Mouse (Mus musculus) embryo, embryonic 11 days (tissue): ENCODE data around the gene Atp5h.
"Not testable (repeated sequence)": the region's sequence is repeated elsewhere in the genome, so short reads cannot be mapped to it uniquely, and the experiment has no call there.

ENCODE experiments used
- DNase-seq: peaks from one replicate; pipeline ENCODE4 v3.0.0-alpha.2; 2015

The Atp5h gene

GRCm38 (mm10) chr11:115393721-115394325 is 25.9 kb downstream of the Atp5h start:
- DNase-seq: no peak

GRCm38 (mm10) chr11:115391358-115391757 is 28.4 kb downstream of the Atp5h start:
- DNase-seq: no peak

- DNase-seq: not testable (repeated sequence)
Observed at GRCm38 (mm10) chr11:115386859-115387258, 32.9 kb downstream of the Atp5h start.

DNA sequence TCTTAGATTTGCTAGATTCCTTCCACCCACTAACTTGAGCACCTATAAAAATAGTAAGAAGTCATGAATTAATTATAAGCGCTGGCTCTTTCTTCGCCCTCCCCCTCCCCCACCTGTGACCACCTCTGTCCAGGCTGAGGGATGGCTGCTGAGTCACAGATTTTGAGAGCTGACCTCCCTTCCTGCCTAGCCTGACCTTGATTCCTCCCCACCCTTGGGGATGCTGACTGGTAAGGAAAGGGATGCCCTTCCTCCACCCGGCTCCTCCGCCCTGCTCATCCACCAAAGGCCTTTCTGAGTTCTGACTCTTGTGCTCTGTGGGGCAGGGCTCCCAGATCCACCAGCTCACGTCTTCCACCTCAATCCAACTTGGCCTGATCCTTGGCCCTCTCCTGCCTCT is 35.2 kb downstream of the Atp5h start:
- DNase-seq: no peak

GRCm38 (mm10) chr11:115383701-115384474 is 35.9 kb downstream of the Atp5h start:
- no peak for DNase-seq

DNA sequence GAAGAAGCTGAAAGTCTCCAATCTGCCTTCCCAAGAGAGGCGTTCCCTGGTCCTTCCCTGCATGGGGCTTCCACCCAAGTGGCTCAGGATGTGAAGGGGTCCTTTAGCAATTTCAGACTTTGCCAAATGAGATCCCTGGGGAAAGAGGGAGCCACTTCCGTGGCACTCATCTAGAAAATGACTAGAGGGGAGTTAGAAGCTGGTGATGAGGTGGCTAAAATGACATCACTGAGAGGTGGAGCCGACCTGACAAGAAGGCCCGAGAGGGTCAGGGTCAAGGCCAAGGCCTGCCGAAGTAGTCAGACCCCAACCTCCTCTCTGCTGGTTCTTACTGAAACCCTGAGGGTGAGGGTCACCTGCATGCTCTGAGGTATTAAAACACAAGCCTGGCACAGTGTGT is 36.9 kb downstream of the Atp5h start:
- no peak for DNase-seq

DNA sequence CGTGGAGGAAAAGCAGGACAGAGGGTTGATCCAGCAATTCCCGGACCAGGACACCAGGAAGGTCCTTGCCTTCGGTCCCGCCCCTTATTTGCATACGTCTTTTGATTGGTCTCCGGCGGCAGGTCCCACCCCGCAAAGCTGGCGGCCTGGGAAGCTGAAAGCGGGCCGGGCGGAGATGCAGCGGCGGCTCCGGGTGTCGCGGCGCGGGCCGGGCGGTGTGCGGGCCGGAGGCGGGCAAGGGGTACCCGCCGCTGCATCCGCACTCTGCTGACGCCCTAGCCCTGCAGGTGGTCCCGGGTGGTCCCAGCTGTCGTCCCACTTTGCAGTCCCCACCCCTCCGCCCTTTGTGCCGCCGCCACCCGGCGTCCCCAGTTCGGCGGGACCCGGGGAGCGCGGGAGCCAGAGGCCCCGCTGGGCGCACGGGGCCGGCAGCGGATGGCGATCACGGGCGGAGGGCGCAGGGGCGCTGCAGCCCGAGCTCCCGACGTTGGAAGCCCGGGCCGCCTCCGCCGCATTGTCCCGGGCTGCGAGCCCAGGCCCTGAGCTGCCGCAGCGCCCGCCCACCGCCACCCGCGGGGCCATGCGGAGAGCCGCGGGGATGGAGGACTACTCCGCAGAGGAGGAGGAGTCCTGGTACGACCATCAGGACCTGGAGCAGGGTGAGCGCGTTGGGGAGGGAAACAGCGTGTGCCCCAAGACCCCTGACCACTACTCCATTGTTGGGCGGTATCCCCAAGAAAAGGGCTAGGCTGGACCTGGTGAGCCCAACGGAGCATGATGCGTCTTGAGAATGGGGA is 37.8 kb downstream of the Atp5h start, which contains the start of gene Cdr2l:
Gene Cdr2l (plus strand): TSS at position 174 of the 797 bp plus-strand sequence.
- peak; percentile 97 for DNase-seq

DNA sequence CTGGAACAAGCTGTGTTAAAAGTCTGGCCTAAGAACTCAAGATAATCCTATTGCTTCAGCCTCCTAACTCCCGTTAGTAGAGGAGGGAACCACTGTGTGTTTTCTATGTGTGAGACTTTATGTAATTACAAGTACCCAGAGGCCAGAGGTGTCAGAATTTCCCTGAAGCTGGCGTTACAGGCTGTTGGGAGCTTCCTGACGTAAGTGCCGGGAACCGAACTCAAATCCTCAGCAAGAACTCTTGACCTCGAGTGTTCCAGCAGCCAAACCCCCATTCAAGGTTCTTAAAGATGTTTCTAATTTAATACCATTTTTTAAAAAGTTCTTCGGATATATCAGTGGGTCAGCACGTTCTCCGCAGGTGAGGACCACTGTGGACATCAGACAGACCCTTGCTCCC is 38.5 kb downstream of the Atp5h start:
- peak; percentile 54 for DNase-seq

DNA sequence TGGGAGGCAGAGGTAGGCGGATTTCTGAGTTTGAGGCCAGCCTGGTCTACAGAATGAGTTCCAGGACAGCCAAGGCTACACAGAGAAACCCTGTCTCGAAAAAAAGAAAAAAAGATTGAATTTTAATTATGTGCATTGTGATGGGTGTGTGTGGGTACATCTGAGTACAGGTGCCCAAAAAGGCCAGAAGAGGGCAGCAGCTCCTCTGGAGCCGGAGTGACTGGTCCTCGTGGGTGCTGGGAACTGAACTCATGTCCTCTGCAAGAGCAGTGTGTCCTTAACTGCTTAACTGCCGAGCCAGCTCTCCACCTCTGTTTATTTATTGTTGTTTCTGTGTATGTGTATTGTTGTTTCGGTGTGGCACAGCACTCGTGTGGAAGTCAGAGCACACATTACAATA is 41.9 kb downstream of the Atp5h start:
- DNase-seq: no peak

DNA sequence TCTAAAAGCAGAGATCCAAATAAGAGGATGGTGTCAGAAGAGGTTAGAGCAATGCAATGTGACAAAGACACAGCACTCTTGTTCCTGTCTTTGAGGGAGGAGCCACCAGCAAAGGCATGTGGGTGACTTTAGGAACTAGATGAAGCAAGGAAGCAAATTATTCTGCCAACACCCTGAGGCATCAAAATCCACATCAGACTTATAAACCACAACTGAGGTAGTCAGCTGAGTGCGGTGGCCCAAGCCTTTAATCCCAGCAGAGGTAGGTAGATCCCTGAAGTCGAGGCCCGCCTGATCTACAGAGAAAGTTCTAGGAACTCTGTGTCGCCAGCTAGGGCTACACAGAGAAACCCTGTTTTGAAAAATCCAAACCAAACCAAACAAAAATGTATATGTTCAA is 42.5 kb downstream of the Atp5h start:
- no peak for DNase-seq

DNA sequence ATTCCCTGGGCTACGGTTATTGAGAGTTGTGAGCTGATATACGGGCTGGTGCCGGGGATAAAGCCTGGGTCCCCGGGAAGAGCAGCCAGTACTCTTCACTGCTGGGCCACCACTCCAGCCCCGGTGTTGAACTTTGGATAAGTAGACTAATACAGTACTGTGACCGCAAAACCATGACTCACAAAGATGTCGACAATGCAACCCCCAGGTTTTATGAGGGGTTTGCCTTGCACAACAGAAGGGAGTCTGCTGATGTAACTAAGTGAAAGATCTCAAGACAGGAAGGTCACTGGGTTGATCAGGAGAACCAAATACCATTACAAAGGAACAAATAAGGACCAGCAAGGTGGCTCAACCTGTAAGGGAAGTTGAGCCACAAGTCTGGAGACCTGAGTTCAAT is 43.0 kb downstream of the Atp5h start:
- DNase-seq: no peak

DNA sequence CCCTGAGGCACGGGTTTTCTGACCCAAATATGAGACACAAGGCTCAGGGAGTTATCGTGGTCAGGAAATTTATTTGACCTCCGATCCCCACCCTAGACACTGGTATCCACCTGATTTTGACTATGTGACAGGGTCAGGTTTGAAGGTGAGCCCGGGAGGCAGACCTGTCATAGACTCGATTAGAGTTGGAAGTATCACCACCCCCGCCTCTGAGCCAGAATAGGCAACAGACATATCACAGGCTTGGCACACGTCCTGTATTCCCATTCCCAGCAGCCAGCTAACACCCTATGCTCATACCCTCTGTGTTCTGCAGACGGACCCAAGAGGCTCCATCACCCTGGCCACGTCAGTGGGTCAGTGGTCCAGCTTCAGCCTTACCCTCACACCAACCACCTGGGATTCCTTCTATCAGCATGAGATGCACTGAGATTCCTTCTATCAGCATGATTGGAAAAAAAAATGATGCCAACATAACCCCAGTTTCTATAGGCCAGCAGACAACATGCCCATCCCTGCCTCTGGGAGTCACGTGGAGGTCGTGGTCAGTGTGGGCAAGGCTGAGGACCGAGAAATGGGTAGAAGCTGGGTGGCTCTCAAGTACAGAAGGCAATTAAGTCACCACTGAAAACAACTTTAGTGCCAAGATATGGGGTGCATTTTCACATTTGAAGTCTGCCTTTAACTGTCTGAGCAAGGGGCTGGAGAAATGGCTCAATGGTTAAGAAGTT is 44.9 kb downstream of the Atp5h start:
- DNase-seq: no peak

GRCm38 (mm10) chr11:115373805-115374694 is 45.7 kb downstream of the Atp5h start:
- DNase-seq: peak; percentile 71

DNA sequence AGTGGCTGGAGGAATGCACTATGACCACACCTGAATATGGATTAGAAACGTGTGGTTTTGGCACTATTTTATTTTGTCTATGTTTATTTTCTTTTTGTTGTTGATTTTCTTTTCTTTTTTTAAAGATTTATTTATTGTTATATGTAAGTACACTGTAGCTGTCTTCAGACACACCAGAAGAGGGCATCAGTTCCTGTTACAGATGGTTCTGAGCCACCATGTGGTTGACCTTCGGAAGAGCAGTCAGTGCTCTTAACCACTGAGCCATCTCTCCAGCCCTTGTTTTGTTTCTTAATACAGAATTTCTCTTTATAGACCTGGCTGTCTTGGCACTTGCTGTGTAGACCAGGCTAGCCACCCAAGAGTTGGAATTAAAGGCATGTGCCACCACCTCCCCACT is 47.0 kb downstream of the Atp5h start:
- no peak for DNase-seq

DNA sequence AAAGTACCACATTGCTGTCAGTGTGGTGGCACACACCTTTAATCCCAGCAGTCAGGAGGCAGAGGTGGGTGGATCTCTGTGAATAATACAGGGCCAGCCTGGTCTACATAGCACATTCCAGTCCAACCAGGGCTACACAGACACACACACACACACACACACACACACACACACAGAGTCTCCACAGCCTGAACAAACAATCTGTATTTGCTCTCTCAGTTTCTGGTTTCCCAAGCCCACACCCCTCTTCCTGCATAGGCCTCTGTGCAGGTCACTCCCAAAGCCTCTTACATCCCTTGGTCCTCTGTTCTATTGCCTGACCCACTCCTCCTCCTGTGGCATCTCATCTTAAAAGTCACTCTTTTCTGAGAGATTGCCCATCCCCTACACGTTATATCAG is 47.7 kb downstream of the Atp5h start:
- DNase-seq: no peak

GRCm38 (mm10) chr11:115371354-115371753 is 48.4 kb downstream of the Atp5h start:
- DNase-seq: no peak

GRCm38 (mm10) chr11:115370368-115370767 is 49.4 kb downstream of the Atp5h start:
- DNase-seq: no peak

DNA sequence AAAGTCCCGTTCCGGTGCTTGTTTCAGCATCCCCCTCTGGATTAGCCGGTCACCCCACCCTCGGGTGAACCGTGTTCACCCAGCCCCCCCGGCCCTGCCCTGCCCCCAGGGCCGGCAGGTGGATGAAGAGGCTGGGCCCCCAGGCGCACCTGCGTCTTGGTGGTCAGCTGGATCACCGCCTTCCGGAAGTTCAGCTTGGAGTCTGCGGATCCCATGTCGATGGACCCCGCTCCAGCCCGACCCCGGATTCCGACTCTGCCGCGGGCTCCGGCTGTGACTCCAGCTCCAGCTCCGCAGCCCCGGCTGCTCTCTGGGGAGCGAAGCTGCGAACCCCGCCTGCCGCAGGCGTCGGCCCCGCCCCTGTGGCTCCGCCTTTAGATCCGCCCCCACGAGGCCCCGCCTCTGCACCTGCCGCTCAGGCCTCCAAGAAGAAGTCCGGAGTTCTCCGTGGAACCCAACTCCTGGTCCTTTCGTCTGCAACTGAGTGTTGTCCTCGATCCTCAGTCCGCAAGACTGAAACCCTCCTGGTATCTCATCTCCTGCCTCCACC is 52.3 kb downstream of the Atp5h start, which contains the start of gene Hid1:
Gene Hid1 (minus strand): TSS at position 362 of the 550 bp plus-strand sequence.
- peak; percentile 86 for DNase-seq

DNA sequence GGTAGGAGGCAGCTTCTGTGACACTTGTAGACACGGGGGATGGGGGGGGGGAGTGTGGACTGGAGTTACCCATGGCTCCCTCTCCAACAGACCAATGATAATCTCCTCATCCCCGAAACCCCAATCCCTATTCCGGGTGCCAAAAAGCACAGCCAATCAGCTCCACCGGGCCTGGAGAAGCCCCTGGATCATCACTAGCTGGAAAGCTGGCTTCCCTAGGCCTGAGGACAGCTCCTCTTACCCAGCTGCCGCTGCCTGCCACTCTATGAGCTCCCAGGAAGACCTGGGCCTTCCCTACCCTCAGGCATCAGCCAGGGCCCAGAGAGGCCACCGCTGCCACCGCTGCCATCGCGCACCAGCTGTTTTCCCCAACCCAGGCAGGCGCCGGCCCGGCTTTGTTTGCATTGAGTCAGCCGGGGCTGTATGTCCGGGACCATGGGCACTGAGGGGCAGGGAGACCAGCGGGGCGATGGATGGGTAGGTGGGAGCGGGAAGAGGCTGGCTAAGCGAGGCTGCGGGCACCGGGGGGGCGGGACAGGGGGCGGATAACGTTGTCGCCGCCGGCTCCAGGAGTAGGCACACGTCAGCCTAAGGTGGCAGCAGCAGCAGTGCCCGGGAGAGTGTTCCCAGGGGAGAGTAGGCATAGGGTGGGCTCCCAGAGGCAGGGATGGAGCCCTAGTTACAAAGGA is 52.9 kb downstream of the Atp5h start:
- DNase-seq: peak; percentile 49

- no peak for DNase-seq
Observed at GRCm38 (mm10) chr11:115366039-115366705, 53.6 kb downstream of the Atp5h start.
